Mouse (Mus musculus): ENCODE measurements around the gene Maf. TPM values are rescaled to one million over a fixed set of nuclear protein-coding genes. Genes with fewer than 3 reads are reported as not detected.

Maf gene
- 10 to 100 TPM; 48.4 to 75.5 TPM for polyA plus RNA-seq (2017; shearing (Covaris generic))

GRCm38 (mm10) chr8:115707731-115708590, at the start of gene Maf:
Gene Maf, minus strand, starts transcription at chr8:115707794.

All from activated CD4-positive, CD25-positive, alpha-beta regulatory T cell (primary cell).